Mouse (Mus musculus): ENCODE data around the gene Vnn1. TPM values are rescaled to one million over a fixed set of nuclear protein-coding genes. Genes with fewer than 3 reads are reported as not detected.

Vnn1 gene
- polyA plus RNA-seq (2012; rRNA removed) = 0.37 and 0.80 TPM in 2 replicates

GRCm38 (mm10) chr10:23894601-23895349, at the start of gene Vnn1:
Gene Vnn1 (plus strand): TSS chr10:23894688.

GRCm38 (mm10) chr10:23851228-23851912, 43.1 kb upstream of the Vnn1 start, which contains the start of gene Vnn3:
Gene Vnn3 (plus strand): TSS chr10:23851462.

DNA sequence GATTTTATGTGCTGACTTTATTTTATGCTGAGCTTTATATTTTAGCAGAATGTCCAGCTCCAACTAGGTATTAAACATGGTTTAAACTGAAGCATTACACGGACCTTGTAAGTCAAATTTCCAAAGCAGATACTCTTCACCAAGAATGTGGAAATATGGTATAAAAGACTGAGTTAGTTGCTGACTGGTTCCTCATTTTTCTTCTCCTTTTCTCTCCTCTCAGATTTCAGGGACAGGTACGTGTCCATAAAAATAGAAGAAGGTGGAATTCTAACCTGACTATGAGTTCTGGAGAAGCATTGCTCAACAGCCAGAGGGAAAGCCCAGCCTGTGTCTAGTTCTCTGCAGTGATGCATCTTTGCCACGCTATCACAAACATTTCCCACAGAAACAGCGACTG, 25.6 kb downstream of the Vnn1 start, which contains the start of gene Taar1:
Gene Taar1 (plus strand): TSS at position 301 of the 400 bp plus-strand sequence.

GRCm38 (mm10) chr10:23938312-23938711, 43.8 kb downstream of the Vnn1 start, which contains the start of gene Taar2:
Gene Taar2 (plus strand): TSS chr10:23938572.

DNA sequence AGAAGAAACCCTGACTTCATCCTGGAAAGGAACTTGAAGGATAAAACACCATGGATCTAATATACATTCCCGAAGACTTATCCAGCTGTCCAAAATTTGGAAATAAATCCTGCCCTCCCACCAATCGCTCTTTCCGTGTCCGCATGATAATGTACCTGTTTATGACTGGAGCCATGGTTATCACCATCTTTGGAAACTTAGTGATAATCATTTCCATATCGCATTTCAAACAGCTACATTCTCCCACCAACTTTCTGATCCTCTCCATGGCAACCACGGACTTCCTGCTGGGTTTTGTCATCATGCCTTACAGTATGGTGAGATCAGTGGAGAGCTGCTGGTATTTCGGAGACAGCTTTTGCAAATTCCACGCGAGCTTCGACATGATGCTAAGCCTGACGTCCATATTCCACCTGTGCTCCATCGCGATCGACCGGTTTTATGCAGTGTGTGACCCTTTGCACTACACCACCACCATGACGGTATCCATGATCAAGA, 55.1 kb downstream of the Vnn1 start, which contains the start of gene Taar3:
Gene Taar3 (plus strand): TSS at position 51 of the 498 bp plus-strand sequence.

Other genes with a start within 250 kb of the Vnn1 start
- 723 and 914 TPM in 2 replicates for gene Rps12, start 107.4 kb upstream of the Vnn1 start, polyA plus RNA-seq (2012; rRNA removed)
- 4.8 and 7.0 TPM in 2 replicates for gene Slc18b1, start 97.7 kb upstream of the Vnn1 start, polyA plus RNA-seq (2012; rRNA removed)
- 0.03 TPM in 1 of 2 replicates, not detected in the other for gene Vnn3, start 43.2 kb upstream of the Vnn1 start, polyA plus RNA-seq (2012; rRNA removed)
- 0.09 TPM in 1 of 2 replicates, not detected in the other for gene Taar1, start 25.7 kb downstream of the Vnn1 start, polyA plus RNA-seq (2012; rRNA removed)
- gene Taar2, start 43.9 kb downstream of the Vnn1 start, polyA plus RNA-seq (2012; rRNA removed) = not detected in 2 replicates
- not detected in 2 replicates for gene Taar3, start 54.9 kb downstream of the Vnn1 start, polyA plus RNA-seq (2012; rRNA removed)
- gene Taar4, start 65.8 kb downstream of the Vnn1 start, polyA plus RNA-seq (2012; rRNA removed) = not detected in 2 replicates
- gene Taar5, start 76.0 kb downstream of the Vnn1 start, polyA plus RNA-seq (2012; rRNA removed) = not detected in 2 replicates
- not detected in 2 replicates for gene Taar6, start 91.0 kb downstream of the Vnn1 start, polyA plus RNA-seq (2012; rRNA removed)
- gene Taar7a, start 98.8 kb downstream of the Vnn1 start, polyA plus RNA-seq (2012; rRNA removed) = not detected in 2 replicates
- not detected in 2 replicates for gene Taar7b, start 105.3 kb downstream of the Vnn1 start, polyA plus RNA-seq (2012; rRNA removed)
- not detected in 2 replicates for gene Taar7d, start 132.5 kb downstream of the Vnn1 start, polyA plus RNA-seq (2012; rRNA removed)
- gene Taar7e, start 142.9 kb downstream of the Vnn1 start, polyA plus RNA-seq (2012; rRNA removed) = not detected in 2 replicates
- gene Taar7f, start 154.8 kb downstream of the Vnn1 start, polyA plus RNA-seq (2012; rRNA removed) = not detected in 2 replicates
- not detected in 2 replicates for gene Taar8a, start 181.8 kb downstream of the Vnn1 start, polyA plus RNA-seq (2012; rRNA removed)
- not detected in 2 replicates for gene Taar8b, start 197.6 kb downstream of the Vnn1 start, polyA plus RNA-seq (2012; rRNA removed)
- gene Taar8c, start 207.2 kb downstream of the Vnn1 start, polyA plus RNA-seq (2012; rRNA removed) = not detected in 2 replicates
- not detected in 2 replicates for gene Taar9, start 214.8 kb downstream of the Vnn1 start, polyA plus RNA-seq (2012; rRNA removed)

Data from stomach, adult 2 months (tissue).